Mouse (Mus musculus) activated CD4-positive, CD25-positive, alpha-beta regulatory T cell, adult 4 months (primary cell): Measurements from ENCODE around the gene Uckl1. TPM values are rescaled to one million over a fixed set of nuclear protein-coding genes. Genes with fewer than 3 reads are reported as not detected.

Experiments used
- polyA plus RNA-seq, 2 experiments: library from polyadenylated mRNA; unstranded; fragments of 100-300 nt; shearing (Covaris generic); gene quantifications; one replicate each; pipeline ENCODE4 v1.2.1; 2017

Gene Uckl1
- polyA plus RNA-seq, 2 experiments from 2014 or later: 111 to 136 TPM

Other genes with a start within 250 kb of the Uckl1 start
- 10 to 100 TPM; 22.2 to 22.8 TPM for gene Zgpat, start 220.0 kb downstream of the Uckl1 start, polyA plus RNA-seq
- 10 to 100 TPM; 52.2 to 60.8 TPM for gene Arfrp1, start 219.5 kb downstream of the Uckl1 start, polyA plus RNA-seq
- gene Lime1, start 204.8 kb downstream of the Uckl1 start, polyA plus RNA-seq: 100 to 1,000 TPM; 369 to 440 TPM
- 1 to 10 TPM; 2.5 to 4.3 TPM for gene Zbtb46, start 125.5 kb downstream of the Uckl1 start, polyA plus RNA-seq
- gene Abhd16b, start 91.7 kb downstream of the Uckl1 start, polyA plus RNA-seq: not detected
- gene Tpd52l2, start 87.8 kb downstream of the Uckl1 start, polyA plus RNA-seq: 100 to 1,000 TPM in 1 of 2 experiments, 10 to 100 TPM in 1; 88.0 to 103 TPM
- gene Dnajc5, start 64.4 kb downstream of the Uckl1 start, polyA plus RNA-seq: 10 to 100 TPM; 36.9 to 37.1 TPM
- gene Prpf6, start 7.0 kb upstream of the Uckl1 start, polyA plus RNA-seq: 10 to 100 TPM; 69.3 to 69.5 TPM
- 10 to 100 TPM; 20.3 to 26.9 TPM for gene Zfp512b, start 7.9 kb upstream of the Uckl1 start, polyA plus RNA-seq
- gene Samd10, start 14.3 kb upstream of the Uckl1 start, polyA plus RNA-seq: 10 to 100 TPM in 1 of 2 experiments, 1 to 10 TPM in 1; 8.7 to 12.5 TPM
- not detected for gene Gm29797, start 72.1 kb upstream of the Uckl1 start, polyA plus RNA-seq
- gene Sox18, start 86.7 kb upstream of the Uckl1 start, polyA plus RNA-seq: not detected
- gene Tcea2, start 95.4 kb upstream of the Uckl1 start, polyA plus RNA-seq: 10 to 100 TPM in 1 of 2 experiments, 1 to 10 TPM in 1; 9.8 to 12.1 TPM
- 100 to 1,000 TPM; 199 to 210 TPM for gene Rgs19, start 109.1 kb upstream of the Uckl1 start, polyA plus RNA-seq
- gene Lkaaear1, start 113.5 kb upstream of the Uckl1 start, polyA plus RNA-seq: not detected
- gene Oprl1, start 130.1 kb upstream of the Uckl1 start, polyA plus RNA-seq: not detected
- gene Myt1, start 178.4 kb upstream of the Uckl1 start, polyA plus RNA-seq: not detected